Mouse (Mus musculus) hindbrain, embryonic 12.5 days (tissue): Measurements from ENCODE around the gene Dact3. TPM values are rescaled to one million over a fixed set of nuclear protein-coding genes. Genes with fewer than 3 reads are reported as not detected.

Experiments
- ATAC-seq: fragments of 200-750 bp; cut with Nextera tagmentation; 2 replicates; pipeline ENCODE4 v1.8.0; 2017; ENCODE audit warnings: moderate TSS enrichment; ENCODE audit not compliant: low FRiP score
- H3K27ac ChIP-seq: fragments of 300-500 bp; sonication (generic); 2 replicates; pipeline ENCODE4 v1.5.1; 2016; ENCODE audit warnings: mild to moderate bottlenecking
- H3K27me3 ChIP-seq: fragments of 300-500 bp; sonication (generic); 2 replicates; pipeline ENCODE4 v1.6.1; 2016; ENCODE audit warnings: mild to moderate bottlenecking
- H3K36me3 ChIP-seq: fragments of 300-500 bp; sonication (generic); 2 replicates; pipeline ENCODE4 v1.6.1; 2016; ENCODE audit warnings: mild to moderate bottlenecking
- H3K4me1 ChIP-seq: fragments of 300-500 bp; sonication (generic); 2 replicates; pipeline ENCODE4 v1.6.1; 2016
- H3K4me2 ChIP-seq: fragments of 300-500 bp; sonication (generic); replicated peaks from 2 replicates; pipeline ENCODE4 v1.6.1; 2016; ENCODE audit warnings: mild to moderate bottlenecking
- H3K4me3 ChIP-seq: fragments of 300-500 bp; sonication (generic); 2 replicates; pipeline ENCODE4 v1.5.1; 2016; ENCODE audit warnings: mild to moderate bottlenecking
- H3K9ac ChIP-seq: fragments of 300-500 bp; sonication (generic); 2 replicates; pipeline ENCODE4 v1.6.1; 2016; ENCODE audit warnings: mild to moderate bottlenecking, moderate library complexity
- H3K9me3 ChIP-seq: fragments of 300-500 bp; sonication (generic); replicated peaks from 2 replicates; pipeline ENCODE4 v1.6.1; 2016; ENCODE audit warnings: mild to moderate bottlenecking
- WGBS: fragments of 180-500 bp; shearing (Covaris S2); methylation state at CpG from one replicate; pipeline ENCODE4 v1.1.7; 2016; 5-methylcytosine and 5-hydroxymethylcytosine counted together
- polyA plus RNA-seq: library from polyadenylated mRNA; unstranded; fragments of >200 nt; fragmentation: Nextera tagmentation; extraction: Ambion mirVana; gene quantifications from 2 replicates; pipeline ENCODE4 v1.2.1, GENCODE M21; 2016

The Dact3 gene
- polyA plus RNA-seq, 1 experiment from 2014 or later: 9.0 TPM

DNA sequence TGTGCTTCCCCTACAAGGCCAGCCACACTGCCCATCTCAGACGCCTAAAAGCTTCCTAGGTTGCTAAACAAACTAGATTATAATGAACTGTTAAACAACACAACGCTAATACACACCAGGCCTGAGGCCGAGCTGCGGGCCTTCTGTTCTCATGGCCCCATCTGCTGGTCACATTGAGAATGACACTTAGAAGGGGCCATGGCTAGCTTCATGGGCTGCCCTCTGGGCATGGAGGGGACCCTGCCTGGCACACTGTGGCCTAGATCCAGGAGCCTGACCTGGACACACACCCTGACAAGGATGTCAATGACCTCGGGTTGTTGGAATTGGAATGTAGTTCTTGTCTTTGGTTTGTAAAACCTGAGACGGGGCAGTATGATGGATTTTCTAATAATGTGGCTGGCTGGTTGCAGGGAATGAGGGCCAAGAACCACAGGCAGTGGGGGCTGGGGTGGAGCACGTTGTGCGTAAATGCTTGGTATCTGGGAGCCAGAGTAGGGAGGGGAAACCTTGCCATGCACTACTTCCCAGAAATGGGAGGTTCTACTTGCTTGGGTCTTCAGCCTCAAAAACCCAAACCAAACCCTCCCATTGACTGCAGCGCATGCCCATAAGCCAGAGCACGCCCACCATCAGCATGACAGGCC is 38.8 kb downstream of the Dact3 start:
- Histone ChIP-seq H3K9me3 (no peaks in the 10 kb centered on the region), H3K27me3 (peaks cover 4% of the 10 kb centered on the region; the same call in 1 of the 2 replicates), H3K4me1 (peaks cover 37% of the 10 kb centered on the region), H3K4me3 (no peak overlapping the region), H3K9ac (no peak overlapping the region), H3K36me3 (peaks cover 51% of the 10 kb centered on the region), H3K4me2 (no peak overlapping the region), H3K27ac (no peak overlapping the region)
- 40% methylated on average over 10 of the region's 10 CpGs for WGBS
- peak; percentile 49 for ATAC-seq

DNA sequence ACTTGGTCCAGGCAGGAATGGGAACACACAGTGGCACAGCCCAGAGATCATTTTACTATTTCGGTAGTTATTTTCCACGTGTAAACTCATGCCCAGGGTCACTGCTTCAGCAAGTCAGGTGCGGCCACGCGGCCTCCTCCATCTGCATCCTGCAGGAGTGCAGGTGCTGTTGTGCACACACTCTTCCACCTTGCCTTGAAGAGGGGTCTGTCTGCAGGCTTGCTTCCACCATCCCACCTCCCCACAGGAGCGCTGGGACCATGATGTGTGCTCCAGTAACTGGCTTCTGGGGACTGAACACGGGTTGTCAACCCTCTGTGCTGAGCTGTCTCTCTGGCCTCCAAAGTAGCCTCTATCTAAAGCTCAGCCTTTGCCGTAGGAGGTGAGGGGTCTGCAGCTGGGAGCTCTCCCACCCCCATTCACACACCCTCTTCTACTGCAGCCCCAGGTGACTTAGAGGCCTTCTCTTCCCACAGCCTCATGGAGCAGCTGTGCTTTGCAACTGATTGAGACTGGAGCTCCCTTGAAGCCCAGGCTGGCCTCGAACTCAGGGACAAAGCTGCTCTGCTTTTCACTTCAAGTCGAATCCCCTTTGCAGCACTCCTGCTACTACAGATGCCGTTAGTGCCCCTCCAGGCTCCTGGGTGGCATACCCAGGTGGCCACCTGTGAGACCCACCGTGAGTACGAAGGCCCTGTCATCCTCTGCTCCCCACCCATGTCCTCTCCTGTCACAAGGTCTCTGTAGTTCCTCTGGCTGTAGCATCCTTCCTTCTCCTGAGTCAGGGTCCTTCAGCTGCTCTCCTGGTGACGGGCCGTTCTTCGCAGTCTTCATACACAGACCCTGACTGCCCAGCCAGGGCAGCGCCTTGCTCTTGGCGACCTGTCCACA is 39.6 kb downstream of the Dact3 start:
- Histone ChIP-seq H3K36me3 (peaks cover 59% of the 10 kb centered on the region), H3K4me1 (peaks cover 37% of the 10 kb centered on the region), H3K9me3 (no peaks in the 10 kb centered on the region), H3K4me3 (no peak overlapping the region; the same call in 1 of the 2 replicates), H3K4me2 (no peak overlapping the region), H3K9ac (no peak overlapping the region; the same call in 1 of the 2 replicates), H3K27ac (no peak overlapping the region), H3K27me3 (0 out of 2 replicates have a peak, but pooled peaks cover under 1% of the 10 kb centered on the region)
- 86% methylated on average over 18 of the region's 18 CpGs for WGBS
- ATAC-seq: 0 out of 2 replicates have a peak, but pooled peaks have one; percentile 3

DNA sequence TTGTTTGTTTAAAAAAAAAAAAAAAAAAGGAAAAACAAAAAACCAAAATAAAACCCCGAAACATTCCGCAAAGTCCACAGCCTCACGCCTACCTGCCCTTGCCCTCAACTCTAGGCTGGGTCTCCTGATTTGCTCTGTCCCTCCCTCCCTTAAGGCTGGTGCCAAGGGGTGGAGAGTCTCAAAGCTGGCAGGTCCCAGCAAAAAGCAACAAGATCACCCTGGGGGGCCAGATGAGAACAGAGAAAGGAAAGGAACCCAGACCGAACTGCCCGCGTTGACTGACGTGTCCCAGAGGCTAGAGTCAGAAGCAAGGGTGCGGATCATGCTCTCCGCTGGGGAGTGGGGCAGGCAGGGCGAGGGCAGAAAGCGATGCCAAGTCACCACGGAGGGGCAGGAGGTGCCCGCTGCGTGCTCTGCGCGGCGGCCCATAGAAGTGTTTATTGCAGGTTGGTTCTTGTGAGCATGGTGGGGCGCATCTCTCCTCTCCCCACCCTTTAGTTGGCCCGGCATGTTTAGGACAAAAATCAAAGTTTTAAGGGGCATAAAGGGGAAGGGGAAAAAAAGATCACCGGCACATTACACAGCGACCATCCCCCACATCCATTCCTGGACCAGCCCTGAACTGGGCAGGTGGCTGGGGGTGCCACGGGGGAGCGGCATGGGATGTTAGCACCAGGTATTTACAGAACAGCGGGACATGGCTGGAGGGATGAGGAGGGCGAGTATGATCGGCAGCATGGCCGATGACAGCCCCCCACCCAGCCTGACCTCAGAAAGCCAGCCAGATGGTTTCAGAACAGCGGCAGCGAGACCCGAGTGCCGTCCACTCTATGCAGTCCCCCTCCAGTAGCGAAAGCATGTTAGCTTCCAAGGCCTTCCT is 40.6 kb downstream of the Dact3 start:
- no peak overlapping the region for H3K9ac ChIP-seq
- H3K27ac ChIP-seq: 0 out of 2 replicates have a peak overlapping the region, but pooled peaks have one; percentile 12
- ATAC-seq: no peak
- H3K36me3 ChIP-seq: peaks cover 61% of the 10 kb centered on the region
- H3K27me3 ChIP-seq: no peaks in the 10 kb centered on the region
- peaks cover 46% of the 10 kb centered on the region for H3K4me1 ChIP-seq
- no peaks in the 10 kb centered on the region for H3K9me3 ChIP-seq
- H3K4me3 ChIP-seq: no peak overlapping the region
- WGBS: 87% methylated on average over 32 of the region's 32 CpGs
- no peak overlapping the region for H3K4me2 ChIP-seq

DNA sequence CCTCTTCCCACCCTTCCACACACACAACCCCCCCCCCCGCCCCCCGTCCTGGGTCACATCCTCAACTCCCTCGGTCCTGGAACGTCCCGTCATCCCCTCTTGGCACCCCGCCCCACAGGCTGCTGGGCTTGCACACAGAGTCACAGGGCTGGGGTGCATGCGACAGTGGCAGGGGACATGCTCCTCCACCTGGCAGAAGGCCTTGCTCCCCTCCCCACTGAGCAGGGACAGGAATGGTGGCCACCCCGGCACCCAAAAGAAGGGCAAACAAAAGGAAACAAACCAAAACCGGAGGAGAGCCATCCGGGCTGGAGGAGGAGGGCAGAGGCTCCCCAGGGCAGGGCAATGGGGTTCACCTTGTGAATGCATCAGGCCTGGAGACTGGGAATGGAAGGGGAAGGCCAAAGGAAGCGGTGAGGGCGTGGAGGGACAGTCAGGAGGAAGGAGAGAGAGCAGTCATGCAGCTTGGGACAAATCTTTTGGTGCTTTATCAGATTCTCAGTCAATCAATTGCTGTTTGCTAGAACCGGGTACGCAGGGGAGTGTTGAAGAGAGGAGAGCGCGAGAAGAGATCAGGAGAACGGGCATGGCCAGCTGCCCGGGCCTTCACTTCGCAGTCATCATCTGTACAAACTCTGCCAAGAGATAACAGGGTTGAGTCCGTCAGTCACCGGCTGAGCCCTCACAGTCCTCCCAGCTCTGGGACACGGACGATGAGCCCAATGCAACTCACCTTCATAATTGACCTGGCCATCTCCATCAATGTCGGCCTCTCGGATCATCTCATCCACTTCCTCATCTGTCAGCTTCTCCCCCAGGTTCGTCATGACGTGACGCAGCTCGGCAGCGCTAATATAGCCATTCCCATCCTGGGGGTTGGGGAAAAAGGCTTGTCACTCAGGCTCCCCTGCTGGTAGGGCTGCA is 41.5 kb downstream of the Dact3 start:
- WGBS: 79% methylated on average over 30 of the region's 30 CpGs
- no peaks in the 10 kb centered on the region for H3K9me3 ChIP-seq
- H3K4me3 ChIP-seq: no peak overlapping the region
- no peaks in the 10 kb centered on the region for H3K27me3 ChIP-seq
- peaks cover 55% of the 10 kb centered on the region for H3K4me1 ChIP-seq
- no peak overlapping the region for H3K4me2 ChIP-seq
- H3K9ac ChIP-seq: no peak overlapping the region
- no peak for ATAC-seq
- 0 out of 2 replicates have a peak overlapping the region, but pooled peaks have one; percentile 8 for H3K27ac ChIP-seq
- peaks cover 61% of the 10 kb centered on the region for H3K36me3 ChIP-seq

DNA sequence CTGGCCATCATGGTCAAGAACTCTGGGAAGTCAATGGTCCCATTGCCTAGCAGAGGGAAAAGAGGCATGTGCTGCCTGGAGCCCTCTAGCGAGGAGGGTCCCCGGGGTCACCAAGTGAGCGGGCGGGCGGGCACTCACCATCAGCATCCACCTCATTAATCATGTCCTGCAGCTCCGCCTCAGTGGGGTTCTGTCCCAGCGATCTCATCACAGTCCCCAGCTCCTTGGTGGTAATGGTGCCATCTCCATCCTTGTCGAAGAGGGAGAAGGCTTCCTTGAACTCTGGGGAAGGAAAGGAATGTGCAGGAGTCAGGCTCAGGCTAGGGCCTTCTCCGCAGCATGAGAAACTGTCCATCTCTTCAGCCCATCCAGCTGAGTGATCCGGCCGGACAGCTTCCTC is 42.3 kb downstream of the Dact3 start:
- Histone ChIP-seq H3K4me1 (peaks cover 59% of the 10 kb centered on the region), H3K36me3 (peaks cover 61% of the 10 kb centered on the region), H3K9ac (no peak overlapping the region), H3K4me2 (no peak overlapping the region), H3K27me3 (no peaks in the 10 kb centered on the region), H3K9me3 (no peaks in the 10 kb centered on the region), H3K27ac (0 out of 2 replicates have a peak overlapping the region, but pooled peaks have one; percentile 4), H3K4me3 (no peak overlapping the region)
- ATAC-seq: no peak
- 58% methylated on average over 11 of the region's 11 CpGs for WGBS

DNA sequence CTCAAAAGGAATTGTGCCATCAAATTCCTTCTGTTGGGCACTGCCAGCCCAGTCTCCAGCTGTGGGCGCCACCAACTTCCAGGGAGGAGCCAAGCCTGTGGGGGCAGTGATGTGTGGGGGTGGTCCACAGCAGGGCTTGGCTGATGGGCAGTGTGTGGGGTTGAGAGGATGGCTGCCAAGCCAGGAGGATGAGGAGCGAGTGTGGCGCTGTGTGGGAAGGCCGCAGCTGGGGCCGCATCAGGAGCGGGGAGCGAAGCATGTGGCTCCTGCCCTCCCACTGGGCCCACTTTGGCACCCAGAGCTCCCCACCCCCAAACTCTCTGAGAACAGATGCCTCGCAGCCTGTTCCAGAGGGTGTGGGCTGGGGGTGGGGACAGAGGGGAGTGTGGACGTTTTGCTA is 42.9 kb downstream of the Dact3 start:
- peaks cover 61% of the 10 kb centered on the region for H3K36me3 ChIP-seq
- H3K4me2 ChIP-seq: no peak overlapping the region
- H3K9ac ChIP-seq: peak overlapping the region; percentile 18; the same call in 1 of the 2 replicates
- H3K4me1 ChIP-seq: peaks cover 62% of the 10 kb centered on the region
- no peaks in the 10 kb centered on the region for H3K27me3 ChIP-seq
- 75% methylated on average over 9 of the region's 9 CpGs for WGBS
- H3K9me3 ChIP-seq: no peaks in the 10 kb centered on the region
- H3K27ac ChIP-seq: 0 out of 2 replicates have a peak overlapping the region, but pooled peaks have one; percentile 4
- no peak for ATAC-seq
- H3K4me3 ChIP-seq: no peak overlapping the region

DNA sequence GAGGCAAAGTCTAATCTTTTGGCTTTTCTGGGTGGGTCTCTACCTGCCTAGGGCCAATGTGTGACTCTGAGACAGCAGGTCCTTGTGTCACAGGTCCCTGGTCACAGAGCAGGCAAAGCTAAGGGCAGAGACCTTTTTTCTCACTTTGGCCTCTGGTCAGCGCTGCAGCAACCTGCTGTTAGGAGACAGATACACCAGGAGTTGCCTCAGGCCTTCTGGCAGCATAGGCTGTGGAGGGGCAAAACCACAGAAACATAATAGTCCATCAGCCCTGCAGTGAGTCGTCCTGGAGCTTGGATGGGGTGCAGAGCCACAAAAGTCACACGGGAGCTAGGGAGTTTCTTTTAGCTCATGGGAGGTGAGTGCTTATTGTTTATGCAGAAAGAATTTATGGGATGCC is 43.6 kb downstream of the Dact3 start:
- 77% methylated on average over 3 of the region's 3 CpGs for WGBS
- peaks cover 63% of the 10 kb centered on the region for H3K4me1 ChIP-seq
- H3K27ac ChIP-seq: 0 out of 2 replicates have a peak overlapping the region, but pooled peaks have one; percentile 4

DNA sequence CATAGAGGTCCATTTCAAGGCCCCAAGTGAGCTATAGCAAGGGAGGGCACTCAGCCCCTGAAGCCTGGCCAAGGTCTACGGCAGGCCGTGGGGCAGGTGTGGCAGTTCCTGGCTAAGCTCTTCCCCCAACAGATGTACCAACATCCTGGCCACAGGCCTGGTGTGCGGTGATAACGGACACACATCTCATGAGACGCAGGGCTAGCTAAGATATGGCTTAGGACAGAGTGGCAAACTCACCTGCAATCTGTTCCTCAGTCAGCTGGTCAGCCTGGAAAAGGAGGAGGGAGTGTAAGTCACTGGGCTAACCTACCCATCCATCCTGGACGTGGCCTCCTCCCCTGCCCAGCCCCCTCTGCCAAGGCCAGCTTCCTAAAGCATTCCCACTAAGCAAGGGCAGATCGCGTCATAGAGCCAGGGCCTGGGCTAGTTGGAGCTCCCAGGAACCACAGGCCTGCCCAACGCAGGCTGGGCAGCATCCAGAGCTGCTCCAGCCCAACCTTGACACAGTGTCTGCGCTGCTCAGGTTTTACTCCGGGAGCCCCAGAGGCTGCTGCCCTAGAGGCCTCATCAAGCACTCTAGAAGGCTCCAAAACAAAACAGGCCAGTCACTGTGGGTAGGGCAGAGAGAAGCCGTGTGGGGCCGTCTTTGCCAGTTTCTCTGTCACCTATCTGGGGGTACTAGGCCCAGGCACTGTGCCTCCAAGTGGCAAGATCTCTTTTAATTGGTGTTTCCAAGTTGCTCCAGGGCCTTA is 44.5 kb downstream of the Dact3 start:
- Histone ChIP-seq H3K27me3 (no peaks in the 10 kb centered on the region), H3K27ac (peak overlapping the region; percentile 60), H3K36me3 (peaks cover 52% of the 10 kb centered on the region), H3K9me3 (no peaks in the 10 kb centered on the region), H3K9ac (peak overlapping the region; percentile 50), H3K4me2 (peak overlapping the region; percentile 91), H3K4me1 (peaks cover 63% of the 10 kb centered on the region), H3K4me3 (0 out of 2 replicates have a peak overlapping the region, but pooled peaks have one; percentile 1)
- 85% methylated on average over 13 of the region's 13 CpGs for WGBS
- no peak for ATAC-seq

More for the DNA sequence above, 43.6 kb downstream of the Dact3 start:
- Histone ChIP-seq H3K4me2 (no peak overlapping the region), H3K9me3 (no peaks in the 10 kb centered on the region), H3K4me3 (no peak overlapping the region), H3K36me3 (peaks cover 61% of the 10 kb centered on the region), H3K9ac (0 out of 2 replicates have a peak overlapping the region, but pooled peaks have one; percentile 5), H3K27me3 (no peaks in the 10 kb centered on the region)
- no peak for ATAC-seq

DNA sequence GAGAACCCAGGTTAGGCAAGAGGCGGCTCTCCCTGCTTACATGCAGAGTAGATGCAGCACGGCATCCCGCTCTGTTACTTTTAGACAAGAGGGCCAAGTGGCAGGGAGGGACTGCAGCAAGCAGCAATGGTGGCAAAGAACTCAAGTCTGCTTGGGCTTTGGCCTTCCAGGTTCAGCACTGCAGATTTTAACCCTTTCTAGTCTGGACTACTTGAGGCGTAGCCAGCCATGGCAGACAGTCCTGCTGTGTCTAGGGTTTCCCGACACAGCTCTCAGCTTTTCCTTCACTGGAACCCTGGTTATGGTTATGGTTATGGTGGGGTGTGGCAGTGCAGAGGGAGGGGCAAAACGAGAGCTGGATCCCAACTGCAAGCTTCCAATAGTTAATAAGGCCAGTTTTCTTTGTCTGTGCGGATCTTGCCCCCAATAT is 45.0 kb downstream of the Dact3 start:
- peak overlapping the region; percentile 91 for H3K4me2 ChIP-seq
- H3K27ac ChIP-seq: peak overlapping the region; percentile 60

More for the DNA sequence above, 45.0 kb downstream of the Dact3 start:
- H3K9me3 ChIP-seq: no peaks in the 10 kb centered on the region
- H3K36me3 ChIP-seq: peaks cover 46% of the 10 kb centered on the region
- H3K9ac ChIP-seq: peak overlapping the region; percentile 50
- 82% methylated on average over 7 of the region's 7 CpGs for WGBS
- no peak for ATAC-seq
- H3K27me3 ChIP-seq: no peaks in the 10 kb centered on the region
- peaks cover 63% of the 10 kb centered on the region for H3K4me1 ChIP-seq
- no peak overlapping the region for H3K4me3 ChIP-seq
